Mouse (Mus musculus): ENCODE results near the gene Wdr93.

DNA sequence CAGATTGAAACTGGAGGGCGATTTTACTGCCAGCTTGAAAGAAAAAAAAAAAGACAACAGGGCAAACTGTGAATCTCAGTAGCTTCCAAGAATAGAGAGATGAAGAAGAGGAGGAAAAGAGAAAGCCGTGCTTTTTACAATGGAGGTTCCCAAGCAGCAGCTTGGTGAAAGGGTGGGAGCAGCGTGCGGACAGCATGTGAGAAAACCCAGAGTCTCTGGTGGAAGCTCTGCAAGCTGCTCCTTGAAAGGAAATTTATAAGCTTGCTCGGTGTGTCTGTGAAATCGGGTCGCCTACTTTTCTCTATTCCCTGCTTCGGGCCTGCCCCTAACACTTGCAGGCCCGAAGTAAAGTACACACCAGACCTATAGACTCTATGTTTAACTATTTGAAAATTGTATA lies 1.1 kb downstream of the Wdr93 start:
- TF ChIP-seq CTCF (IDR thresholded peaks at IDR 0.05) (no peak), EP300 (IDR thresholded peaks at IDR 0.05; ENCODE audit: insufficient read depth, low read depth, low read length) (no peak)
